Mouse (Mus musculus) G1E (cell line): ENCODE measurements around the gene Tfdp2. TPM values are rescaled to one million over a fixed set of nuclear protein-coding genes. Genes with fewer than 3 reads are reported as not detected.

Experiments used
- ATAC-seq: 2 replicates; pipeline ENCODE4 v1.8.0; 2016; ENCODE audit warnings: mild to moderate bottlenecking; ENCODE audit not compliant: insufficient number of reproducible peaks, poor library complexity, low FRiP score, severe bottlenecking; ENCODE audit errors: extremely low read depth
- DNase-seq: peaks from one replicate; pipeline ENCODE4 v3.0.0; 2012; ENCODE audit warnings: low spot score
- H3K27me3 ChIP-seq: 2 replicates; pipeline ENCODE4 v1.6.1; 2012; ENCODE audit warnings: mild to moderate bottlenecking, low read length, inconsistent platforms; ENCODE audit not compliant: insufficient read depth
- H3K36me3 ChIP-seq: replicated peaks from 2 replicates; pipeline ENCODE3; 2012; ENCODE audit warnings: mild to moderate bottlenecking, inconsistent platforms
- H3K4me1 ChIP-seq: 2 replicates; pipeline ENCODE4 v1.6.1; 2012; ENCODE audit warnings: low read depth, low read length, inconsistent platforms, mixed read lengths; ENCODE audit not compliant: insufficient read depth
- H3K4me3 ChIP-seq: 2 replicates; pipeline ENCODE4 v1.5.1; 2012; ENCODE audit warnings: low read depth, mild to moderate bottlenecking, inconsistent platforms, low read length, moderate library complexity, mixed read lengths
- H3K9me3 ChIP-seq: replicated peaks from 2 replicates; pipeline ENCODE4 v1.6.1; 2012; ENCODE audit warnings: inconsistent platforms
- CTCF ChIP-seq: IDR thresholded peaks from 2 replicates; pipeline ENCODE4 v1.5.1; 2012; ENCODE audit warnings: low read depth, low read length, inconsistent platforms, mixed read lengths
- GATA1 ChIP-seq: IDR thresholded peaks from 2 replicates; pipeline ENCODE4 v1.6.1; 2012; ENCODE audit warnings: borderline replicate concordance, low read length, inconsistent platforms, mixed read lengths
- GATA2 ChIP-seq: IDR thresholded peaks from 2 replicates; pipeline ENCODE4 v1.6.1; 2012; ENCODE audit warnings: low read depth, low read length, inconsistent platforms, borderline replicate concordance
- POLR2AphosphoS5 ChIP-seq: IDR thresholded peaks from 2 replicates; pipeline ENCODE4 v1.6.1; 2012; ENCODE audit warnings: low read depth, low read length, inconsistent platforms; ENCODE audit not compliant: insufficient replicate concordance
- TAL1 ChIP-seq: conservative IDR thresholded peaks from 2 replicates; pipeline ENCODE4 v1.6.1; 2012; ENCODE audit warnings: low read depth, low read length, inconsistent platforms, mixed read lengths
- polyA plus RNA-seq: library from polyadenylated mRNA; stranded (reverse); fragments of >175 nt; gene quantifications from 2 replicates; pipeline ENCODE4 v1.2.3, GENCODE M21; 2012
- total RNA-seq, 2 experiments: library from RNA; stranded (forward) in 1 of 2; stranded (reverse) in 1 of 2; fragments of 200-1000 nt in 1 of 2; fragments of >200 nt in 1 of 2; fragmentation: Nextera tagmentation in 1 of 2; gene quantifications; 2 replicates each; pipeline ENCODE4 v1.2.3; 2014 to 2017

Gene Tfdp2
- total and polyA plus RNA-seq, 3 experiments: 10.7 to 101 (median 42.7) TPM

DNA sequence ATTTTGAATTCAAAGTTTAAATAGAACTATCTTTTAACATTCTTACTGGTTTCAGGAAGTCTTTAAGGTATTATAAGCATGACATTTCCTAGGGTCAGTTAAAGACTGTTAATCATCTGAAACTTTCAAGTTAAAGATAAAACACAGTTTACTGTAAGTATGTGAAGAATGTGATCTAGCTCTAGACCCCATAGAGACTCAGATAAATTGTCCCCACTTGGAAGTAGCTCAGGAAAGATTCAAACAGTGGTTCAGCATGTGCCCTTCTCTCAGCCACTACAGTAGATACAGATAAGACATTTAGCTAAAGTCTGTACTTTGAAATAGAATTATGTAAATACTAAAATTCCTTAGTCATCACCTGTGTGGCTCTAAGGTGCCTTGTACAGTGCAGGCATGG, 79.5 kb downstream of the Tfdp2 start:
- peaks cover 20% of the 10 kb centered on the region for H3K36me3 ChIP-seq
- ATAC-seq (no peak), DNase-seq (no peak)

GRCm38 (mm10) chr9:96281497-96281896, 85.4 kb downstream of the Tfdp2 start:
- Histone ChIP-seq H3K27me3 (no peaks in the 10 kb centered on the region), H3K9me3 (no peaks in the 10 kb centered on the region), H3K4me1 (peaks cover under 1% of the 10 kb centered on the region; the same call in 1 of the 2 replicates), H3K4me3 (no peak overlapping the region), H3K36me3 (peaks cover 18% of the 10 kb centered on the region)
- no peak for TF ChIP-seq TAL1
- TF ChIP-seq CTCF: no peak
- TF ChIP-seq GATA1: no peak
- TF ChIP-seq POLR2AphosphoS5: no peak
- no peak for TF ChIP-seq GATA2
- no peak for DNase-seq
- ATAC-seq: no peak

More for the DNA sequence above, 79.5 kb downstream of the Tfdp2 start:
- Histone ChIP-seq H3K4me1 (peaks cover 7% of the 10 kb centered on the region), H3K4me3 (no peak overlapping the region), H3K27me3 (no peaks in the 10 kb centered on the region), H3K9me3 (no peaks in the 10 kb centered on the region)
- TF ChIP-seq GATA2: no peak
- TF ChIP-seq CTCF: no peak

- Histone ChIP-seq H3K9me3 (no peaks in the 10 kb centered on the region), H3K36me3 (peaks cover 18% of the 10 kb centered on the region), H3K4me3 (no peak overlapping the region), H3K4me1 (no peaks in the 10 kb centered on the region; the same call in 1 of the 2 replicates), H3K27me3 (no peaks in the 10 kb centered on the region)
- TF ChIP-seq TAL1: no peak
- no peak for TF ChIP-seq POLR2AphosphoS5
- TF ChIP-seq GATA1: no peak
- TF ChIP-seq CTCF: no peak
- no peak for TF ChIP-seq GATA2
- DNase-seq (no peak), ATAC-seq (no peak)
These were observed 86.0 kb downstream of the Tfdp2 start for GRCm38 (mm10) chr9:96282082-96282481.

DNA sequence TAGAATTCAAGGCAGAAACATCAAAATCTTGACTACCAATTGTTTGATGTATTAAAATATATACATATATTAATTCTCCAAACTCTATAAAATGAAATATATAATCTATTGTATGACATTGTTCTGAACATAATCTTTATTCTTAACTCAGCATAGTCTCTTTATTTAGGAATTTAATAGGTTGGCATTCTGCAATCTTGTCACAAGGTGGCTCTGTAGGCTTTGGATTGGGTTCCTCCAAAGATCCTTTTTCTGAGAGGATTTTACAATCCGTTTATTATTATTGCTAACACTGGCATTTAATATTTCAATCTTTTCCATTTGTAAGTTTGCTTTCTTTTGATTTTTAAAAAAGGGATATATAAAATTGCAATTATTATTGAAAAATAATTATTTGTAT, 88.8 kb downstream of the Tfdp2 start:
- H3K9me3 ChIP-seq: no peaks in the 10 kb centered on the region
- no peaks in the 10 kb centered on the region; the same call in 1 of the 2 replicates for H3K4me1 ChIP-seq
- H3K4me3 ChIP-seq: no peak overlapping the region
- TF ChIP-seq POLR2AphosphoS5: no peak
- TF ChIP-seq CTCF: no peak
- TF ChIP-seq TAL1: no peak
- no peak for TF ChIP-seq GATA2
- TF ChIP-seq GATA1: no peak
- peaks cover 21% of the 10 kb centered on the region for H3K36me3 ChIP-seq
- no peaks in the 10 kb centered on the region for H3K27me3 ChIP-seq
- DNase-seq: no peak
- no peak for ATAC-seq

- TF ChIP-seq CTCF (no peak), GATA2 (no peak), GATA1 (no peak), TAL1 (no peak), POLR2AphosphoS5 (no peak)
- H3K27me3 ChIP-seq: no peaks in the 10 kb centered on the region
- no peaks in the 10 kb centered on the region for H3K9me3 ChIP-seq
- peaks cover 40% of the 10 kb centered on the region for H3K36me3 ChIP-seq
- no peak overlapping the region for H3K4me3 ChIP-seq
- no peak for ATAC-seq
- DNase-seq: no peak
- H3K4me1 ChIP-seq: no peaks in the 10 kb centered on the region; the same call in 1 of the 2 replicates
These were observed 96.1 kb downstream of the Tfdp2 start for GRCm38 (mm10) chr9:96292144-96292543.

DNA sequence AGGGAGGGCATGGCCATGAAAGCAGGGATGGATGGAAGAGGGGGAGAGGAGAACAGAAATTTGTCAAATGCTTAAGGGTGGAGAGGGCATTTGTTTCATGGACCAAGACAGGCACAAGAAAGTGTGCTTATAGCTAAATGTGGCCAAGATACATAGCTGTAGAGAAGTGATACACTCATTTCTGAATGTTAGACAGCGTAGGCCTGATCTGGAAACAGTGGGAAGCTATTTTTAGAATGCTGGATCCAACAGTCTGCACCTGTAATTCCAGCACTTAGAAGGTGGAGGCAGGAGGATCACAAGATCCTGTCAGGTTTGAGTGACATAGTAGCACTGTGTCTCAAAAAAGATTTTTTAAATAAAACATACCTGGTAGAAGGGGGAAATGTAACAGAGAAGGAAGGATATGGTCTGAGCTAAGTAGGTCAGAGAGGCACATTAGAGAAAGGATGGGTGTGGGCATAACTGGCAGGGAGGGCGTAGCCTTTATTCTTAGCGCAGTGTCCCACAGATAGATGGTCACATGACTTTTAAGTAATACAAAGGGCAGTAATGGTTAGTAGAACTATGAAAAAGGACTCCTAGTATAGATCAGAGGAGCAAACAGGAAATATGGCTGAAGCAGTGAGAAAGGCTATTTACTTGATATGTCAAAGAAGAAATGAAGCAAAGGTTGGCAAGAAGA, 103.4 kb downstream of the Tfdp2 start:
- TF ChIP-seq POLR2AphosphoS5 (no peak), CTCF (no peak), GATA1 (no peak), GATA2 (no peak), TAL1 (no peak)
- Histone ChIP-seq H3K9me3 (no peaks in the 10 kb centered on the region), H3K4me3 (no peak overlapping the region), H3K4me1 (no peaks in the 10 kb centered on the region), H3K27me3 (no peaks in the 10 kb centered on the region), H3K36me3 (peaks cover 53% of the 10 kb centered on the region)
- no peak for DNase-seq
- no peak for ATAC-seq
